Comparison of ENCODE assay signal across 18 mouse cellular contexts in the genomic region with DNA sequence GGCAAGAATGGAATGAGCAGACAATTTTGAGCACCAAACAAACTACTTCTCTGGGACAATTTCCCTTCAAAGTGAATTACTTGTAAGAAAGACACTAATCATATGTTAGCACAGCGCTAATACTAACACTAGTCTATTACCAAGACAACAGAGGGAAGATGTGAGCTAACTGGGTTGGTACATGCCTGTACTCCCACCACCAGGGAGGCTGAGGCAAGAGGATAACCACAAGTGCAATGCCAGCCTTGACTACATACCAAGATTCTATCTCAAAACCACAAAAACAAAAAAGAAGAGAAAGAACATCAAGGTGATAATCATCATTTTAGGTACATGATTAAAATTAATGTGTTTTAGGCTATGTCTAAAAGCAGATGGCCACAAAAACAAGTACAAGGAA. TPM values are rescaled to one million over a fixed set of nuclear protein-coding genes. Genes with fewer than 3 reads are reported as not detected.
DNase-seq lines count a peak whose midpoint lies in the region; ATAC-seq and TF ChIP-seq lines count a peak whose summit lies in the region.
"Had no signal": no experiment of that assay in that cellular context is flagged by ENCODE, and none has a peak within 500 bp of the region (broad histone marks: within the 10 kb centered on the region; RNA-seq: fewer than 3 reads in every experiment).

No protein-coding gene starts in this region.

- H3K36me3 ChIP-seq in MEL (ENCODE audit: control insufficient read depth in 1 of 2, insufficient read depth in 2 of 2, low read length in 2 of 2), result peaks cover 0 to 24% of the 10 kb centered on the region in 2 experiments; a peak in 2 of 4 replicates
- no peaks in the 10 kb centered on the region for H3K36me3 ChIP-seq in megakaryocyte, embryonic 14.5 days (replicated peaks; ENCODE audit: low read length)
- no peaks in the 10 kb centered on the region for H3K36me3 ChIP-seq in midbrain, embryonic 15.5 days (replicated peaks)
- H3K36me3 ChIP-seq: embryonic facial prominence, embryonic 10.5 days; limb, embryonic 13.5 days had no signal

- H3K27ac ChIP-seq in layer of hippocampus, adult 2 months, result peak overlapping the region; percentile 43; the same call in 1 of the 2 replicates
- H3K27ac ChIP-seq in MEL (ENCODE audit: control insufficient read depth, low read depth, low read length), result no peak overlapping the region
- no peak overlapping the region for H3K27ac ChIP-seq in midbrain, embryonic 15.5 days
- H3K27ac ChIP-seq: embryonic facial prominence, embryonic 10.5 days; hindbrain, embryonic 14.5 days; kidney, postnatal 0 days; limb, embryonic 13.5 days had no signal

- ATAC-seq in midbrain, embryonic 15.5 days (replicated peaks), result no peak
- ATAC-seq: intestine, postnatal 0 days had no signal

- WGBS in midbrain, embryonic 15.5 days, result 88% methylated on average over 1 of the region's 1 CpGs

- H3K9ac ChIP-seq in MEL (ENCODE audit: control insufficient read depth, low read depth, low read length, poor library complexity, severe bottlenecking), result no peak overlapping the region
- no peak overlapping the region for H3K9ac ChIP-seq in midbrain, embryonic 15.5 days
- H3K9ac ChIP-seq: hindbrain, embryonic 14.5 days; limb, embryonic 13.5 days had no signal

- no peak overlapping the region for H3K4me3 ChIP-seq in layer of hippocampus, adult 2 months
- no peak overlapping the region for H3K4me3 ChIP-seq in MEL (ENCODE audit: control insufficient read depth in 1 of 2, insufficient read depth in 1 of 2, low read depth in 2 of 2, low read length in 2 of 2)
- H3K4me3 ChIP-seq in megakaryocyte, embryonic 14.5 days (replicated peaks), result peak overlapping the region; percentile 65
- no peak overlapping the region for H3K4me3 ChIP-seq in midbrain, embryonic 15.5 days
- H3K4me3 ChIP-seq: embryonic facial prominence, embryonic 10.5 days; limb, embryonic 13.5 days had no signal

- TF ChIP-seq POLR2A in MEL (IDR thresholded peaks at IDR 0.05; ENCODE audit: control insufficient read depth in 1 of 2, insufficient read depth in 1 of 2, low read depth in 1 of 2, low read length in 2 of 2, poor library complexity in 1 of 2), result no peak

- no peaks in the 10 kb centered on the region for H3K9me3 ChIP-seq in MEL (replicated peaks; ENCODE audit: insufficient read depth, low read length)
- no peaks in the 10 kb centered on the region for H3K9me3 ChIP-seq in megakaryocyte, embryonic 14.5 days
- H3K9me3 ChIP-seq in midbrain, embryonic 15.5 days, result no peaks in the 10 kb centered on the region
- H3K9me3 ChIP-seq: embryonic facial prominence, embryonic 10.5 days; limb, embryonic 13.5 days had no signal

- no peak overlapping the region for H3K4me2 ChIP-seq in midbrain, embryonic 15.5 days
- H3K4me2 ChIP-seq: heart, embryonic 11.5 days; hindbrain, embryonic 14.5 days; limb, embryonic 13.5 days had no signal

- TF ChIP-seq EP300 in MEL (IDR thresholded peaks at IDR 0.05; ENCODE audit: low read depth in 1 of 2, low read length in 2 of 2), result peak in 1 of 2 experiments; percentile 10; a peak in 1 of 4 replicates

- peaks cover 4 to 10% of the 10 kb centered on the region in 2 experiments; a peak in 3 of 4 replicates for H3K4me1 ChIP-seq in MEL (ENCODE audit: control insufficient read depth in 1 of 2, insufficient read depth in 2 of 2, low read length in 2 of 2)
- peaks cover 60% of the 10 kb centered on the region for H3K4me1 ChIP-seq in megakaryocyte, embryonic 14.5 days
- H3K4me1 ChIP-seq in midbrain, embryonic 15.5 days, result peaks cover 14% of the 10 kb centered on the region

- H3K27me3 ChIP-seq in MEL (ENCODE audit: control insufficient read depth in 1 of 2, insufficient read depth in 2 of 2, low read length in 2 of 2), result no peaks in the 10 kb centered on the region
- no peaks in the 10 kb centered on the region for H3K27me3 ChIP-seq in megakaryocyte, embryonic 14.5 days (replicated peaks)
- H3K27me3 ChIP-seq in midbrain, embryonic 15.5 days (replicated peaks), result no peaks in the 10 kb centered on the region
- H3K27me3 ChIP-seq: limb, embryonic 13.5 days had no signal

- peaks cover 12% of the 10 kb centered on the region for H3K79me2 ChIP-seq in MEL (ENCODE audit: control insufficient read depth, insufficient read depth, low read length, poor library complexity)

- TF ChIP-seq CTCF in layer of hippocampus, adult 2 months (conservative IDR thresholded peaks at IDR 0.05), result no peak
- TF ChIP-seq CTCF in MEL (IDR thresholded peaks at IDR 0.05 in 2 of 3, conservative IDR thresholded peaks at IDR 0.05 in 1 of 3; ENCODE audit: control insufficient read depth in 1 of 3, insufficient read depth in 1 of 3, low read depth in 2 of 3, low read length in 3 of 3, poor library complexity in 1 of 3, severe bottlenecking in 1 of 3), result no peak

- TF ChIP-seq RAD21 in MEL (IDR thresholded peaks at IDR 0.05; ENCODE audit: low read depth, low read length), result no peak

- DNase-seq in layer of hippocampus, adult 2 months (ENCODE audit: low spot score in 2 of 2), result no peak
- no peak for DNase-seq in layer of hippocampus, postnatal 25 days (ENCODE audit: extremely low spot score in 1 of 2, low spot score in 1 of 2)
- DNase-seq in 416B (ENCODE audit: low read depth) (peak; percentile 67), MEL (ENCODE audit: low read depth, low spot score) (peak; percentile 28)
- no peak for DNase-seq in neural tube, embryonic 10.5 days (ENCODE audit: extremely low spot score, low spot score)
- no peak for DNase-seq in frontal cortex, postnatal 36 days (ENCODE audit: low spot score in 2 of 2)
- DNase-seq: cerebellum, postnatal 14 days; gastrocnemius, postnatal 25 days; heart, postnatal 14 days; lung, adult 18-20 months had no signal

TF ChIP-seq in MEL, 35 proteins besides CTCF, POLR2A, EP300 and RAD21:
- TF ChIP-seq ZNF384 (IDR thresholded peaks at IDR 0.05; ENCODE audit: low read depth, low read length) (no peak), SIN3A (IDR thresholded peaks at IDR 0.05; ENCODE audit: low read length) (no peak), ZC3H11A (IDR thresholded peaks at IDR 0.05; ENCODE audit: low read depth, low read length) (no peak), POLR2AphosphoS2 (IDR thresholded peaks at IDR 0.05; ENCODE audit: low read length) (no peak), MAFK (IDR thresholded peaks at IDR 0.05; ENCODE audit: borderline replicate concordance, low read depth, low read length) (no peak), MXI1 (IDR thresholded peaks at IDR 0.05; ENCODE audit: low read depth, low read length) (no peak), MEF2A (IDR thresholded peaks at IDR 0.05; ENCODE audit: extremely low read depth, insufficient replicate concordance, low read depth, low read length, poor library complexity, severe bottlenecking) (no peak), GATA1 (IDR thresholded peaks at IDR 0.05; ENCODE audit: low read depth, low read length) (no peak), MAX (IDR thresholded peaks at IDR 0.05; ENCODE audit: low read length) (no peak), TAL1 (IDR thresholded peaks at IDR 0.05; ENCODE audit: low read length) (no peak), POLR2AphosphoS5 (IDR thresholded peaks at IDR 0.05; ENCODE audit: borderline replicate concordance, low read depth, low read length) (no peak), TCF12 (IDR thresholded peaks at IDR 0.05; ENCODE audit: low read depth, low read length) (no peak), ZMIZ1 (IDR thresholded peaks at IDR 0.05; ENCODE audit: low read depth, low read length) (no peak), MYB (IDR thresholded peaks at IDR 0.05; ENCODE audit: low read depth, low read length) (no peak), ETS1 (IDR thresholded peaks at IDR 0.05; ENCODE audit: low read depth, low read length) (no peak), RCOR1 (IDR thresholded peaks at IDR 0.05; ENCODE audit: low read depth, low read length) (no peak), SMC3 (IDR thresholded peaks at IDR 0.05; ENCODE audit: low read depth, low read length) (no peak), CHD2 (IDR thresholded peaks at IDR 0.05; ENCODE audit: low read length) (no peak), USF1 (IDR thresholded peaks at IDR 0.05; ENCODE audit: low read depth, low read length) (no peak), NELFE (IDR thresholded peaks at IDR 0.05; ENCODE audit: low read depth, low read length) (no peak)

RNA-seq across cellular contexts. Expression of gene Zfand6, which starts 8.2 kb away (rescaled TPM):
- 10 to 100 TPM; 70.1 to 77.2 TPM for total RNA-seq in layer of hippocampus, adult 2 months (2021)
- total RNA-seq in layer of hippocampus, postnatal 25 days (2021), result 10 to 100 TPM; 74.4 to 78.4 TPM
- total RNA-seq in MEL (2012; rRNA removed), result 20.3 and 26.8 TPM in 2 replicates
- polyA plus RNA-seq in MEL (2012; ENCODE audit: insufficient read depth in 1 of 2, insufficient read length in 2 of 2, low read depth in 1 of 2, low replicate concordance in 2 of 2, missing spikeins in 1 of 2), result 100 to 1,000 TPM in 1 of 2 experiments, 10 to 100 TPM in 1; 39.9 to 315 TPM
- 0.75 and 9.0 TPM in 2 replicates for polyA plus RNA-seq in megakaryocyte, embryonic 14.5 days (2012; ENCODE audit: insufficient read depth, low replicate concordance)
- 171 and 178 TPM in 2 replicates for polyA plus RNA-seq in midbrain, embryonic 15.5 days (2015; fragmentation: Nextera tagmentation; extraction: Ambion mirVana)

Comparison
In these comparisons a context has a peak if more than half of its experiments do, and no peak if none do; other contexts are left out.
1. DNase-seq: peak in 416B (single experiment) and MEL (single experiment); none in layer of hippocampus, adult 2 months (0 of 2), layer of hippocampus, postnatal 25 days (0 of 2), neural tube, embryonic 10.5 days (single experiment) and frontal cortex, postnatal 36 days (0 of 2).